Mouse (Mus musculus) E14TG2a.4 (cell line): ENCODE measurements around the gene Vtn.
"Not testable (repeated sequence)": the region's sequence is repeated elsewhere in the genome, so short reads cannot be mapped to it uniquely, and the experiment has no call there.

Experiments used
- H3K27me3 ChIP-seq: 2 replicates; pipeline ENCODE4 v1.6.1; 2014; ENCODE audit warnings: low read length, control low read depth; ENCODE audit not compliant: insufficient read depth
- H3K36me3 ChIP-seq: 2 replicates; pipeline ENCODE4 v1.6.1; 2014; ENCODE audit warnings: low read length, control low read depth; ENCODE audit not compliant: insufficient read depth
- H3K4me1 ChIP-seq: replicated peaks from 2 replicates; pipeline ENCODE4 v1.6.1; 2014; ENCODE audit warnings: low read depth, low read length, control low read depth
- H3K4me3 ChIP-seq: replicated peaks from 2 replicates; pipeline ENCODE4 v1.5.1; 2014; ENCODE audit warnings: mild to moderate bottlenecking, low read length
- H3K9me3 ChIP-seq: 2 replicates; pipeline ENCODE4 v1.6.1; 2014; ENCODE audit warnings: low read length, control low read depth
- CTCF ChIP-seq: conservative IDR thresholded peaks from 2 replicates; pipeline ENCODE4 v1.5.1; 2014; ENCODE audit warnings: low read length
- NANOG ChIP-seq: IDR thresholded peaks from 2 replicates; pipeline ENCODE4 v1.6.1; 2014; ENCODE audit warnings: borderline replicate concordance, low read length, mixed read lengths
- POU5F1 ChIP-seq: IDR thresholded peaks from 2 replicates; pipeline ENCODE4 v1.6.1; 2014; ENCODE audit warnings: low read length, borderline replicate concordance

Vtn gene

DNA sequence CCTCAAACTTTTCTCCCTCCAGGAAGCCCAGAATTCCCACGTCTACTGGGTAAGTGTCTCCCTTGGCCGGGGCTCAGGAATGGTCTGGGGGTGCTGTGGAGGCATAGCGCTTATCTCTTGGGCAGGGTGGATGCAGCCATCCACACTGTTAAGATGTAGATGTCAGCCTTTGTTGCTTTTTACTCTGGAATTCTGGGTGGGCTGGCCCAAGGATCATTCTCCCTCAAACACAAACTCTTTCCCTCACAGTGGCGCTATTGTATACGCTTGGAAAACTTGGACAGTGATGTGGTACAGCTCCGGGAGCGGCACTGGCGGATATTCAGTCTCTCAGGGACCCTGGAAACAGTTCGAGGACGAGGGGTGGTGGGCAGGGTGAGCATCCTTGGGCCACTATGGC, 20.0 kb downstream of the Vtn start:
- no peaks in the 10 kb centered on the region for H3K27me3 ChIP-seq
- peaks cover 63% of the 10 kb centered on the region for H3K4me1 ChIP-seq
- H3K4me3 ChIP-seq: no peak overlapping the region
- TF ChIP-seq CTCF (no peak), POU5F1 (no peak), NANOG (no peak)
- H3K9me3 ChIP-seq: no peaks in the 10 kb centered on the region
- H3K36me3 ChIP-seq: peaks cover 97% of the 10 kb centered on the region

DNA sequence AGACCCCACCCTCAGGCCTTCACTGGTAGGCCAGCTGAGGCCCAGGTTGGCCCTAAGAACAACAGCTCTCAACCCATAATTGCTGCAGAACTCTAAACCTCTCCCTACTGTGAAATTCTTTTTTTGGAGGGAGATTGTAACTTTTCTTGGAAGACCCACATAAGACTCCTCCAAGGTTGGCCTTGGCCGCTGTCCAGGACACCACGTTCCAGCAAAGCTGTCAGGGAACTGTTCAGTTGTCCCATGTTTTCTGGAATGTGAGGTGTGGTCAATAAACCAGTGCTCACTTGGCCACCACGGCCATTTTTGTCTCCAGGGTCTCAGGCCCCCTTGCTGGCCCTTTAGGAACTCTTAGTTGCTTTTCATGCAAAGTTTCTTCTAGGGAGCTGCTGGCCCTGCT, 23.0 kb downstream of the Vtn start:
- TF ChIP-seq CTCF (no peak), NANOG (no peak), POU5F1 (no peak)
- Histone ChIP-seq H3K4me1 (peaks cover 48% of the 10 kb centered on the region), H3K36me3 (peaks cover 97% of the 10 kb centered on the region), H3K4me3 (no peak overlapping the region), H3K27me3 (no peaks in the 10 kb centered on the region), H3K9me3 (no peaks in the 10 kb centered on the region)

DNA sequence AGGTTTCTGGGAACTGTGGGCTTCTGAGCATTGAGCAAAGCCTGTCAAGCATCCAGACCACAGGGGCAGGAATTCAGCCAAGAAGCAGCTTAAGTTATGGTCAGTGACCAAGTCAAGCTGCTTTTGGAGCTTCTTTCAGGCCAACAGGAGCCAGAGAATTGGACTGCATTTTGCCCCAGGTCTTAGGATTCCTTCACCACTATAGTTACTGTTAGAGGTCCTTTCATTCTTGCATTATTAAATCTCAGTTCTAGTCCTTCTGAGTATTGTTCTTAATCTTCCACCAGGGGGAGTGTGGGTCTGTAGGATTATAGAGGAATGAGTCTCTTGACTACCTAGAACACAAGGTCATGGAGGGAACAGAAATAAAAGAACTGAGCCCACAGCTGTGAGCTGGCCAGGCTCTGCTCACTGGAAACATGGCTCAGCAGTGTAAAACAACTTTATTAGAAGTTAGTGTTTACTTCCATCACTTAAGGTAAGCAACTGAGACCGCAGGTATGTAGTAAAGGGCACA, 23.6 kb downstream of the Vtn start:
- Histone ChIP-seq H3K36me3 (peaks cover 100% of the 10 kb centered on the region), H3K4me3 (no peak overlapping the region), H3K27me3 (no peaks in the 10 kb centered on the region), H3K9me3 (no peaks in the 10 kb centered on the region), H3K4me1 (peaks cover 50% of the 10 kb centered on the region)
- TF ChIP-seq CTCF: peak; percentile 28
- TF ChIP-seq POU5F1: no peak

DNA sequence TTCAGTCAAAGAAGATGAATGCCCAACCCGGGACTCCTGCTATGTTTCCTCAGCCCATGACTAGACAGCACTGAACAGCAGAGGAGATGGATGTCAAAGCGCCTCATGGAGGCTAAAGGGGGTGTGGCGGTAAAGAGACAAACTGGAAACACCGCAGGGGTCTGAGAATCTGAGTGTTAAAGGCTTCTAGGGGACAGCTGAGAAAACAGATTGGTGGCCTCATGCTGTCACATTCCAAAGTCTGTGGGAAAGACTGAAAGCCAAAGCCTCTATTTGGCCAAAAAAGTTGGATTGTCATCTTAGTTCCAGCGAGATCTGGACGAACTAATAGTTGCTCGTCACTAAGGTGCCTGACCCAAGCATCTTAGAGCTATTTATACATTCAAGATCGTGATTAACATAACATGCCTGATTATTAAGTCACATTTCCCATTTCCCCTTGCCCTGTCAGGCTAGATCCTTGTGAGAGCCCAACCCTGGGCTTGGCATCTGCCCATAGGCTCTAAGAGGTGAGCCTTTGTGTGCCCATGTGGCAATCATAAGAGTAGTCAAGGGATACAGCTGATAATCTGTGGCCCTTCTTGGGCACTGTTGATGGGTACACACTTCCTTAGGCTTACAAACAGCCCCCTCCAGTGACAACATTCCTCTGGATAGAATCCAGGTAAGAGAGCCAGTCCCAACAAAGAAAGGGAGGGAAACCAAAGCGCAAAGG, 24.5 kb downstream of the Vtn start:
- Histone ChIP-seq H3K4me3 (no peak overlapping the region), H3K4me1 (peaks cover 41% of the 10 kb centered on the region), H3K27me3 (no peaks in the 10 kb centered on the region), H3K9me3 (no peaks in the 10 kb centered on the region), H3K36me3 (peaks cover 100% of the 10 kb centered on the region)
- no peak for TF ChIP-seq NANOG
- no peak for TF ChIP-seq POU5F1
- TF ChIP-seq CTCF: no peak

DNA sequence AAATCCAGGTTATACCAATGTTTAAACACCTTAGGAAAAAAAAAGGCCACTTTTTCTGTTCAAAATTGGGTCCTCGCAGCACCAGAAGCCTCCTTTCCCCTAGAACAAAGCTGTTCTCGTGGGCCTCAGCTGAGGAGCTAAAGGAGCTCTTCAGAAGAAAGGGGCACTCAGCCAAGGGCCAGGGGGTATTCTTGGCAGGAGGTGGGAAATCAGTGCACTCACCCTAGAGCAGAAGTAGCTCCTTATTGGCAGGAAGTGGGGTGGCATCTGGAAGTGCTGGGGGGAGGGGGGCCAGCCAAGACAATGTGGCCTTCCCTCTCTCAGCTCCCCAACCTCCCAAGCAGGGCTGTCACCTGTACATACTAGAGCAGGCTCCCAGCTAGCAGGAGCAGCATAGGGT, 25.9 kb downstream of the Vtn start:
- Histone ChIP-seq H3K9me3 (no peaks in the 10 kb centered on the region), H3K4me3 (no peak overlapping the region), H3K36me3 (peaks cover 99% of the 10 kb centered on the region), H3K4me1 (peaks cover 27% of the 10 kb centered on the region), H3K27me3 (no peaks in the 10 kb centered on the region)
- TF ChIP-seq CTCF (no peak), POU5F1 (no peak), NANOG (no peak)

DNA sequence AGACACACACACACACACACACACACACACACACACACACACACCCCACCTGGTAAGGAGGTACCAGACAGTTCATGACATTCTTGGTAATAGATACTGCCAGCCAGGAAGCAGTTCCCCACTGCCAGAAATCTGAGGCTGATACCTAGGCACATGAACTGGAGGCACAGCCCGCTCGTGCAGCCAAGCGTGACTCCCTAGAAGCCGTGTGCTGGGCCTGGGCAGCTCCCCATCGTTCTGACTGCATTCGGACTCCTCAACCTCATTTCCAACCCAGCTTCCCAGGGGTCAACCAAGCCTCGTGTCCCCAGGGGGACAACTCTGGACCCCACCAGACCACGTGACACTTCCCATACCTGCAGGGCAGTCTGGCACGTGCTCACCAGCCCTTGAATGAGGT, 29.8 kb downstream of the Vtn start:
- H3K27me3 ChIP-seq: no peaks in the 10 kb centered on the region

DNA sequence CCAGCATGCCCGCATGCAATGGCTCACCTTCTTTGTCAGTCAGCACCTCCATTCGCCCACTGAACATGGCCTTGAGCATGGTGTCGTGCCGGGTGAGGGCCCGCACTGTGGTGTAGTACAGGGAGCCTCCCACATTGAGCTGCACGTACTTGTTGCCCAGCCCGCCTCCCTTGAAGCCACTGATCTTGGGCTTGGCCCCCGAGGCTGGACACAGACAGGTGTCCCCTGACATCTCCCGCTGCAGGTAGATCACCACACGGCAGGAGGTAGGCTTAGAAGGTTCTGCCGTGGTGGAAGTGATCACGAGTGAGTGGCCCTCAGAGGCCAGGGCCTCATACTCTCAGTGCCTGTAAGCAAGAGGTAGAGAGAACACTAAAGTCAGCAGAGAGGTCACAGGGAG, 31.1 kb downstream of the Vtn start:
- peaks cover 70% of the 10 kb centered on the region for H3K36me3 ChIP-seq
- no peaks in the 10 kb centered on the region for H3K27me3 ChIP-seq
- no peak for TF ChIP-seq CTCF
- TF ChIP-seq NANOG: no peak
- no peak for TF ChIP-seq POU5F1
- peaks cover 42% of the 10 kb centered on the region for H3K4me1 ChIP-seq
- no peaks in the 10 kb centered on the region for H3K9me3 ChIP-seq
- H3K4me3 ChIP-seq: no peak overlapping the region

More for the DNA sequence above, 29.8 kb downstream of the Vtn start:
- no peak for TF ChIP-seq NANOG
- no peak for TF ChIP-seq CTCF
- no peak for TF ChIP-seq POU5F1
- Histone ChIP-seq H3K4me1 (peaks cover 32% of the 10 kb centered on the region), H3K9me3 (no peaks in the 10 kb centered on the region), H3K4me3 (no peak overlapping the region), H3K36me3 (peaks cover 82% of the 10 kb centered on the region)

DNA sequence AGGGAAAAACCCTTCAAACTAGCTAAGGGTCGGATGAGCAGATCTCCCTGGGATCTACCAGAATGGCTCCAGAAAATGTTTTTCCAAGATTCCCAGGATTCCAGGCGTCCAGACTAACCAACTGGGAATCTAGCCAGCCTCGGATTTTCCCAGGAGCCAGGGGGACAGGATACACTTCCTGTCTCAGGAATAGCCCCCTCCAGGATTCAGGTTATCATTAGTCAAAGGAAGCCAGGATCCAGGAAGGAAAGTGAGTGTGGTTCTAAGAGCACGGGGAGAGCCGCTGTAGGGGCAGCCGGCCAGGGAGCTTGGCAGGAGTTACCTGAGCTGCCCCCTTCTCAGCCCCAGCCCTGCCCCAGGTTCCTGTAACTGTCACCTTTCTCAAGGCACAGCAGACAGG, 32.2 kb downstream of the Vtn start:
- peaks cover 48% of the 10 kb centered on the region for H3K4me1 ChIP-seq
- no peak overlapping the region for H3K4me3 ChIP-seq
- H3K27me3 ChIP-seq: no peaks in the 10 kb centered on the region
- no peaks in the 10 kb centered on the region for H3K9me3 ChIP-seq
- H3K36me3 ChIP-seq: peaks cover 59% of the 10 kb centered on the region
- TF ChIP-seq NANOG (no peak), CTCF (no peak), POU5F1 (no peak)

DNA sequence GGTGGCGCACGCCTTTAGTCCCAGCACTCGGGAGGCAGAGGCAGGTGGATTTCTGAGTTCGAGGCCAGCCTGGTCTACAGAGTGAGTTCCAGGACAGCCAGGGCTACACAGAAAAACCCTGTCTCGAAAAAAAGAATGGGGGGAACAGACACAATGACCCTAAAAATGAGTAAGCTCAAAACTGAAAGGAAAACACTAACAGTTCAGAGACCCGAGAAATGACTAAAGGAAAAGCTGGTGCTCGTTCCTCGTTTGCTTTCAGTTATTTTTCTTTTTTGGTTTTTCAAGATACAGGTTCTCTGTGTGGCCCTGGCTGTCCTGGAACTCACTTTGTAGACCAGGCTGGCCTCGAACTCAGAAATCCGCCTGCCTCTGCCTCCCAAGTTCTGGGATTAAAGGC, 32.6 kb downstream of the Vtn start:
- Histone ChIP-seq H3K36me3 (peaks cover 54% of the 10 kb centered on the region), H3K4me1 (peaks cover 48% of the 10 kb centered on the region)
- H3K27me3 ChIP-seq, H3K4me3 ChIP-seq, H3K9me3 ChIP-seq: not testable (repeated sequence)
